Mouse (Mus musculus) liver, adult 2 months (tissue): ENCODE results near the gene Ptpn11. TPM values are rescaled to one million over a fixed set of nuclear protein-coding genes. Genes with fewer than 3 reads are reported as not detected.

Experiments
- DNase-seq: peaks from one replicate; pipeline ENCODE4 v3.0.0-alpha.2; 2011; ENCODE audit warnings: low read depth, low spot score; ENCODE audit errors: extremely low read depth
- H3K27ac ChIP-seq: fragments of 200-500 bp; replicated peaks from 2 replicates; pipeline ENCODE4 v1.5.1; 2012; ENCODE audit warnings: low read depth, mild to moderate bottlenecking, control low read depth, inconsistent platforms, low read length; ENCODE audit not compliant: insufficient read depth
- H3K27me3 ChIP-seq: fragments of 200-500 bp; 2 replicates; pipeline ENCODE4 v1.6.1; 2012; ENCODE audit warnings: mild to moderate bottlenecking, moderate library complexity, low read length, inconsistent platforms; ENCODE audit not compliant: control insufficient read depth, insufficient read depth
- H3K36me3 ChIP-seq: fragments of 200-500 bp; 2 replicates; pipeline ENCODE4 v1.6.1; 2012; ENCODE audit warnings: low read length, inconsistent platforms; ENCODE audit not compliant: control insufficient read depth, insufficient read depth
- H3K4me1 ChIP-seq: fragments of 200-500 bp; 2 replicates; pipeline ENCODE4 v1.6.1; 2011; ENCODE audit warnings: low read length; ENCODE audit not compliant: control insufficient read depth, insufficient read depth
- H3K4me3 ChIP-seq: fragments of 200-500 bp; 2 replicates; pipeline ENCODE4 v1.5.1; 2011; ENCODE audit warnings: low read depth, mild to moderate bottlenecking, control low read depth, low read length, moderate library complexity; ENCODE audit not compliant: insufficient read depth
- H3K79me2 ChIP-seq: fragments of 200-500 bp; 2 replicates; pipeline ENCODE4 v1.6.1; 2012; ENCODE audit warnings: inconsistent platforms, mild to moderate bottlenecking, low read length, moderate library complexity; ENCODE audit not compliant: control insufficient read depth, insufficient read depth
- H3K9ac ChIP-seq: fragments of 200-500 bp; 2 replicates; pipeline ENCODE4 v1.6.1; 2012; ENCODE audit warnings: low read depth, mild to moderate bottlenecking, control low read depth, inconsistent platforms, low read length
- CTCF ChIP-seq: fragments of 200-500 bp; IDR thresholded peaks from 2 replicates; pipeline ENCODE4 v1.5.1; 2011; ENCODE audit warnings: low read depth, low read length, control low read depth
- POLR2A ChIP-seq: fragments of 200-500 bp; IDR thresholded peaks from 2 replicates; pipeline ENCODE4 v1.6.1; 2011; ENCODE audit warnings: low read length, control low read depth; ENCODE audit not compliant: insufficient read depth; ENCODE audit errors: extremely low read depth
- WGBS: fragments of 180-500 bp; shearing (Covaris S2); methylation state at CpG from one replicate; pipeline ENCODE4 v1.1.7; 2018; 5-methylcytosine and 5-hydroxymethylcytosine counted together
- polyA plus RNA-seq: library from polyadenylated mRNA; depleted of rRNA; stranded (reverse); fragments of >200 nt; gene quantifications from 2 replicates; pipeline ENCODE4 v1.2.3, GENCODE M21; 2012
- total RNA-seq: library from RNA; depleted of rRNA; stranded (reverse); fragments of >200 nt; gene quantifications from 2 replicates; pipeline ENCODE4 v1.2.3, GENCODE M21; 2014

Gene Ptpn11
- total and polyA plus RNA-seq, 2 experiments, result 15.6 to 23.1 TPM

- WGBS, result 93% methylated on average over 18 of the region's 18 CpGs
Observed at GRCm38 (mm10) chr5:121111106-121111915, 79.9 kb downstream of the Ptpn11 start.

GRCm38 (mm10) chr5:121109185-121109584, 82.0 kb downstream of the Ptpn11 start:
- no peaks in the 10 kb centered on the region for H3K4me1 ChIP-seq
- no peak for DNase-seq
- TF ChIP-seq POLR2A (no peak), CTCF (no peak)
- no peaks in the 10 kb centered on the region for H3K27me3 ChIP-seq
- H3K27ac ChIP-seq, result no peak overlapping the region
- 87% methylated on average over 7 of the region's 7 CpGs for WGBS
- no peaks in the 10 kb centered on the region for H3K36me3 ChIP-seq
- no peak overlapping the region for H3K9ac ChIP-seq
- no peak overlapping the region for H3K4me3 ChIP-seq
- H3K79me2 ChIP-seq, result no peaks in the 10 kb centered on the region

More at GRCm38 (mm10) chr5:121111106-121111915, 79.9 kb downstream of the Ptpn11 start:
- H3K27ac ChIP-seq, result no peak overlapping the region
- H3K4me1 ChIP-seq, result no peaks in the 10 kb centered on the region
- TF ChIP-seq CTCF (no peak), POLR2A (no peak)
- H3K4me3 ChIP-seq, result no peak overlapping the region
- H3K79me2 ChIP-seq, result no peaks in the 10 kb centered on the region
- H3K36me3 ChIP-seq, result no peaks in the 10 kb centered on the region
- H3K9ac ChIP-seq, result no peak overlapping the region
- DNase-seq, result no peak
- no peaks in the 10 kb centered on the region for H3K27me3 ChIP-seq

- no peaks in the 10 kb centered on the region for H3K36me3 ChIP-seq
- TF ChIP-seq POLR2A (no peak), CTCF (no peak)
- no peaks in the 10 kb centered on the region for H3K27me3 ChIP-seq
- 69% methylated on average over 3 of the region's 3 CpGs for WGBS
- no peaks in the 10 kb centered on the region for H3K79me2 ChIP-seq
- H3K9ac ChIP-seq, result no peak overlapping the region
- no peak overlapping the region for H3K4me3 ChIP-seq
- DNase-seq, result peak; percentile 13
- H3K27ac ChIP-seq, result no peak overlapping the region
- H3K4me1 ChIP-seq, result no peaks in the 10 kb centered on the region
Observed at GRCm38 (mm10) chr5:121106913-121107312, 84.3 kb downstream of the Ptpn11 start.

- no peak for DNase-seq
Observed at GRCm38 (mm10) chr5:121100886-121101580, 90.2 kb downstream of the Ptpn11 start.

GRCm38 (mm10) chr5:121100095-121100494, 91.1 kb downstream of the Ptpn11 start:
- no peaks in the 10 kb centered on the region for H3K36me3 ChIP-seq
- H3K9ac ChIP-seq, result no peak overlapping the region
- H3K27ac ChIP-seq, result no peak overlapping the region
- H3K27me3 ChIP-seq, result no peaks in the 10 kb centered on the region
- no peaks in the 10 kb centered on the region for H3K4me1 ChIP-seq
- H3K79me2 ChIP-seq, result no peaks in the 10 kb centered on the region
- no peak overlapping the region for H3K4me3 ChIP-seq
- TF ChIP-seq POLR2A, result no peak
- no peak for DNase-seq
- WGBS, result 26% methylated on average over 2 of the region's 2 CpGs

More at GRCm38 (mm10) chr5:121100886-121101580, 90.2 kb downstream of the Ptpn11 start:
- Histone ChIP-seq H3K79me2 (no peaks in the 10 kb centered on the region), H3K36me3 (no peaks in the 10 kb centered on the region), H3K27ac (no peak overlapping the region), H3K4me3 (no peak overlapping the region), H3K4me1 (no peaks in the 10 kb centered on the region), H3K27me3 (no peaks in the 10 kb centered on the region), H3K9ac (no peak overlapping the region)
- TF ChIP-seq POLR2A, result no peak
- no peak for TF ChIP-seq CTCF
- WGBS, result 82% methylated on average over 9 of the region's 9 CpGs
